Mouse (Mus musculus) large intestine, adult 2 months (tissue): ENCODE data around the gene Mpv17l. TPM values are rescaled to one million over a fixed set of nuclear protein-coding genes. Genes with fewer than 3 reads are reported as not detected.
"Not testable (repeated sequence)": the region's sequence is repeated elsewhere in the genome, so short reads cannot be mapped to it uniquely, and the experiment has no call there.

Source experiments
- DNase-seq: peaks from one replicate; pipeline ENCODE4 v3.0.0-alpha.2; 2012; ENCODE audit warnings: low read depth, low spot score
- WGBS: fragments of 180-500 bp; shearing (Covaris S2); methylation state at CpG from one replicate; pipeline ENCODE4 v1.1.7; 2018; 5-methylcytosine and 5-hydroxymethylcytosine counted together
- polyA plus RNA-seq: library from polyadenylated mRNA; depleted of rRNA; stranded (reverse); fragments of >200 nt; gene quantifications from 2 replicates; pipeline ENCODE4 v1.2.3, GENCODE M21; 2012

The Mpv17l gene
- polyA plus RNA-seq, 1 experiment, result 4.6 TPM

DNA sequence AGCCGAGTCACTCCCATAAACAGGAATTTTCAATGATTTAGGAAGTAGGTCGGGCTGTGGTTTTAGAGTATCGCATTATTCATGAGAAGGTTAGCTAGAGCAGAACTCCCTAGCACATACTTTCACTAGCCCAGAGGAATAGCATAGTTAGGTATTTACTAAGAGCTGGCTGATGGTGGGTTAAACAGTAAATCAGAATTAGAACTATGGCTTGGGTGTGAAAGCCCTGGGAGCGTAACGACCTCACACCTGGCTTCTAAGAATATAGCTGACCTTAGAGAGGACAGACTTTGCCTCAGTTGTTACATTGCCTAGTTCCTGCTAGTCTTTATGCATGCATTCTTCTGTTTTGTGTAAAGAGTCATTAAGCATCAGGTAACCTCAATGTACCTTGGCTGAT, 20.0 kb downstream of the Mpv17l start:
- DNase-seq, result not testable (repeated sequence)
- WGBS, result 96% methylated on average over 5 of the region's 5 CpGs

DNA sequence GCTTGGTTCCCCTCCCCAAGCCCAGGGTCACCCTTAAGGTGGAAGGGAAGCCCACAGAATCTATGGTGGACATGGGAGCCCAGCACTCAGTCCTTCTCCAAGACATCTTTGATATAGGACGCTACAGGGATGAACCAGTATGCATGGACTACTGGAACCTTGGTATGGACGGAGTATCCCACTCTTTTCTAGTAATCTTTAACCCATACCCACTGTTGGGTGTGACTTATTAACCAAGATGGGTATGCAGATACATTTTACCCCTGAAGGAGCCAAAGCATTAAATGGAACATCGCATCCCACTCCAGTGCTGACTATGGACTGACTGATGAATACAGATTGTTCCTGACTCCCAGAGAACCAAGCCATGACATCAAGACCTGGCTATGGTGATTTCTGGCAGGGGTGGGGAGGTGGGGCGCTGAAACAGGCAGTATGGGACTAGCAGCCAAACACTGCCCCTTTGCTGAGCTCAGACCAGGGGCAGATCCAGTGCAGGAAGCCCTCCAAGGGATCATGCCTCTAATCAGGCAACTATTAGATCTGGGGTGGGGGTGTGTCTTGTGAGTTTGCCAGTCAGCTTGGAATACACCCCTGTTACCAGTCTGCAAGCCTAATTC, 24.6 kb downstream of the Mpv17l start:
- DNase-seq, result no peak
- WGBS, result 91% methylated on average over 4 of the region's 4 CpGs

DNA sequence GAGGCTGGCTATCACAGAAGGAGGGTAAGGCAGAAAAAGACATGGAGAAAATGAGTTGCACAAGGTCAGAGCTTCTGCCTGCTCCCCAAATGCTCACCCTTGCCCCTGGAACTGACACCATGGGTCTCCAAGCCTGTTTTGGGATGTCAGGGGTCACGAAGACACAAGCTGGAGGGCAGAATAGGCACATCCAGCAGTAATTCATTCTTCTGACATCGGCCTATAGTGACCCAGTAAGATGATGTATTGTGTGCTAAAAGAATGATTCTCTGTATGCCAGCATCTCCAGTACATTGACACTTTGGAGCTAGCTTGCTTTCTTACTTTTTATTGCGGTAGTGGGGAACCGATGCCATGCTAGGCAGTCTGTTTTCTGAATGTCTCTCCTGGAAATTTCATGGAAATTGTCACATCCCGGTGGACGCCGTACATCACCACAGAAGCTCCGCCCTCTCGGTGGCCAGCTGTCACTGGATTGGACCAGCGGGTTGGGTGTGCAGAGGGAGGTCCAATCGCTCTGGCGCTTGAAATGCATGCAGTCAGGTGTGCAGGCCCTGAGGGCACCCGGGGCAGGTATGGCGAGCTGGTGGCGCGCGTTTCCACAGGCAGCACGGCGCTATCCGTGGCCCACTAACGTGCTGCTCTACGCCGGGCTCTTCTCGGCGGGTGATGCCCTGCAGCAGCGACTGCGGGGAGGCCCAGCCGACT, 37.3 kb downstream of the Mpv17l start:
- peak; percentile 44 for DNase-seq
- 6% methylated on average over 28 of the region's 28 CpGs for WGBS

DNA sequence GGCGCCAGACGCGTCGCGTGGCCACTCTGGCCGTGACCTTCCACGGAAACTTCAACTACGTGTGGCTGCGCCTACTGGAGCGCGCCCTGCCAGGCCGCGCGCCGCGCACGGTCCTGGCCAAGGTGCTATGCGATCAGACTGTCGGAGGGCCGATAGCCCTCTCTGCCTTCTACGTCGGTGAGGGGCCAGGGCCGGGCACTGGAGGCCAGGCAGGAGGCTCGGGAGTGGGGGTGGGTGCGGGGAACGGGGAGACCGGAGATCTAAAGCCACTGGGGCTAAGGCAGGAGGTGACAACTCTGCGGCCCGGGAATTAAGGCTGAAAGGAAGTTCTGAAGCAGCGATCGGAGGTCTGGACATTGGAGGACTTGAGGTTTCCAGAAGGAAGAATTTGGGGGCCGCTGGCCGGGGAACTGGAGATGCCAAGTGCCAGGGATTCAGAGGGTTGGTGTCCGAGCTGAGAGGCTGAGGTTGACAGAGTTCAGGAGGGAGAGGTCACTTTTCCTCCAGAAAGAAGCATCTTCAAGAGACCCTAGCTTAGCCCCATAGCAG, 38.0 kb downstream of the Mpv17l start:
- WGBS, result 3% methylated on average over 34 of the region's 34 CpGs

DNA sequence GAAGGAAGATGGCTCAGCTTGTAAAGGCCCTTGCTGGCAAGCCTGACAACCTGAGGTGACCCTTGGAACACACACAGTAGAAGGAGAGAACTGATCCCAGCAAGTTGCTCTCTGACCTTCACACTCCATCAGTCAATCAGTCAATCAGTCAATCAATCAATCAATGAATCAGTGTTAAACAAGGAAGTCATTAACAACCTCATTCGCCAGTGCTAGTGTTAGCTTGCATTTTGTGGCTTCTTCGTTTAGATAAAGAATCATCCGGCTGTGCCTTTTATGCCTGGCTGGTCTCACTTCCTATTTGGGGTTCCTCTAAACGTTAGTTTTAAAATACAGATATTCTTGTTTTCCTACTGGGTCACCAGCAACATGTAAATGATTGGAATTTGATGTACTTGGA, 41.2 kb downstream of the Mpv17l start:
- no peak for DNase-seq
- 63% methylated on average over 4 of the region's 4 CpGs for WGBS

More for the DNA sequence above, 38.0 kb downstream of the Mpv17l start:
- no peak for DNase-seq

DNA sequence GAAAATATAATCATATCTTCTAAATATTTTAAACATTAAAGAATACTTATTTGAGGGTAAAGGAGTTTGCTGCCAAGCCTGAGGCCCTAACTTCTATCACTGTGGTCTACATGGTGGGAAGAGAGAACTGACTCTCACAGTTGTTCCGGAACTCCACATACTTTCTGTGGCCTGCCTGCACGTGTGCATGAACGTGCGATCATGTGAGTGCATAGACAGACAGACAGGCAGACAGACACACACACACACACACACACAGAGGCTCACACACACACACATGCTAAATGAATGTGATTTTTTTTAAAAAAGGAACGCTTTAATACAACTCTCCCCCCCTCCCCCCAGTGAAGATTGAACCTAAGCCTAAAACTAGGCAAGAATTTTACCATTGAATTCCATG, 41.8 kb downstream of the Mpv17l start:
- WGBS, result 78% methylated on average over 5 of the region's 5 CpGs

DNA sequence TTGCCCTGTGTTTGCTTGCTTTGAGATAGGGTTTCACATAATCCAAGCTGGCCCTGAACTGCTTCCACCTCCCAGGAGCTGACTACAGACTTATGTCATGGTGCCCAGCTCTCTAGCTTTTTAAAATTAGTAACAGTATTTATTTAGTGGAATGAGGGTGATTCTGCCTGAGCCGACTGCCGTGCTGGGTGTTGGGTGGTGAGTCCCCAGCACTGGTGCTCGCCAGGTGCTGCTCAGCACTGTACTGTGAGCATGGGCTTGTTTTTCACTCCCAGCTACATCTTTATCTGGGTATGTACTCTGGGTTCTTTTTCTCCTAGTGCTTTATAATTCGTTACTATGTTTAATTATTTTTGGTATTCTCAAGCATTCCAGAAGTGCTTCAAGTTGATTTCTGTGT, 42.2 kb downstream of the Mpv17l start:
- 75% methylated on average over 4 of the region's 4 CpGs for WGBS

More for the DNA sequence above, 41.8 kb downstream of the Mpv17l start:
- no peak for DNase-seq

DNA sequence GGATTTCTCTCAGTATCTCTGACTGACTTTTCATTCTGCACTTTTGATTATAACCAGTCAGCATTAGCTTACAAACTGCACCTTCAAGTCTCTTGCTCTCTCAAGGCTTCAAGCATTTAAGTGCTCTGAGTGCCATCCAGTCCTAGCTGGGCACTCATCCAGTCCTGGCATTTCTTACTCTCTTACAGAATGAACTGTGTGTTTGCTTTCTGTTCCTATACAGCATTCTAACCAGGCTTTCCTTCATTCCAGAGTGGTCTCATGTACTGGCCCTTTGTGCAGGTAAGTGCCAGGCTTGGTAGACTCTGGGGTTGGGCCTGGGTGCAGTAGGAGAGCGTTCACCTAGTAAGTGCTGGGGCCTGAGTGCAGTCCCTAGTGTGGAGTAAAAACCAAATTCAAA, 43.3 kb downstream of the Mpv17l start:
- 97% methylated on average over 1 of the region's 1 CpGs for WGBS

More for the DNA sequence above, 42.2 kb downstream of the Mpv17l start:
- no peak for DNase-seq

DNA sequence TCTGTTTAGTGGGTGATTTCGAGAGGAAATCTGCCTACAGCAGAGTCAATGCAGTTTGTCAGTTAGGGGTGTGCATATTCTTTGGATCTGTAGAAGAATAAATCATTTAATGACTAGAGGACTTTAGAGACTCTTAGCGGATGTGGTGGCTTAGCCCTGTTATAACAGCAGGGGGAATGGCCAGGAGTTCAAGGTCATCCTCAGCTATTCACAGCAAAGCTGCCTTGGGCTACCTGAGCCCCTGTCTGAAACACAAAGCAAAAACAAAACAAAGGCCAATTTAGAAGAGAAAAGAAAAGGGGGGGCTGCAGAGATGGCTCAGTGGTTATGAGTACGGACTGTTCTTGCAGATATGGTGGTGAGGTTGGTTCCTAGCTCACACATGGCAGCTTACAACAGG, 48.3 kb downstream of the Mpv17l start:
- no peak for DNase-seq
- 67% methylated on average over 3 of the region's 3 CpGs for WGBS

More for the DNA sequence above, 43.3 kb downstream of the Mpv17l start:
- no peak for DNase-seq

DNA sequence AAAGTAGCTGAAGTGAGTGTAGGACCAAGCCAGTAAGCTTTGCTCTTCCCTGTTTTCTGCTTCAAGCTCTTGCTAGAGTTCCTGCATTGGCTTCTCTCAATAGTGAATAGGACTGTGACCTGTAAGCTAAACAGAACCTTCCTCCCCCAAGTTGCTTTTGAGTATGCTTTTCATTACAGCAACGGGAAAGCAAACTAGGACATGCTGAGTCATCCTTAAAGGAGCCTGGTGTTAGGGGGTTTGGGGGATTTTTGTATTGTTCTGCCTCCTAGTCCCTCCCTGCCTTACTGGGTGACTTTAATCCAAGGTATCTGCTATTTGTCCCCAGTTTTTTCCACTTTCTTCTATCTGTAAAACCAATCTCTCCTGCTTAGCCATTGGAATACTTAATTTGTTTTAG, 59.1 kb downstream of the Mpv17l start:
- DNase-seq, result no peak
- 0% methylated on average over 1 of the region's 1 CpGs for WGBS

DNA sequence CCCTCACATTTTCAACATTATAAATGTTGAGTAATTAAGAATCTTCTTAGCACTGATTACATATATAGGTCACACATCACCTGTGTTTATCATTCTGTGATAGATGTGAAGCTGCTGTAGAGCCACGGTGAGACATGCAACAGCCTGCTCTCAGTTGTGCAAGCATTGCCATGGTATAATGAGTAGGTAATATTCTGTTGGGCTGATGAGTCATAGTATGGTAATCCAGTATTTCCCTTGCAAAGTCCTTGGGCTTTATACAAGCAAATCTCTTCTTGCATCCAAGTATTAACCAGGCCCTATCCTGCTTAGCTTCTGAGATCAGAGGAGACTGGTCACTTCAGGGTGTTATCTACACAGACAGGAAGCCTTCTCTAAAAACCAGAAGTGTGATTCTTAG, 66.1 kb downstream of the Mpv17l start:
- 49% methylated on average over 1 of the region's 1 CpGs for WGBS
- DNase-seq, result no peak

DNA sequence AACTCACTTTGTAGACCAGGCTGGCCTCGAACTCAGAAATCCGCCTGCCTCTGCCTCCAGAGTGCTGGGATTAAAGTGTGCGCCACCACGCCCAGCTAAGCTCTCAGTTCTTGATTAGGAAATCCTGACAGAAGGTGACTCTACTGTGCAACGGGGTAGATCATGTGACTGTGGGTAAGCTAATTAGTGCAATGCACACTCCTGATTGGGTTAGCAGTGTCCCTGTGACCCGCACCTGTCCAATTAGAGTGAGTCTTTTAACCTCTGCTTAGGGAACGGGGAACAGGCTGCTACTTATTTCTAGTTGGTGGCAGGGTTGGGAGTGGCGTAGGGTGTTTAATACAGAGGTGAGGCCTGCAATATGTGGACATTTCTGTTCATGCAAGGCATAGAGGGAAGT, 69.1 kb downstream of the Mpv17l start:
- no peak for DNase-seq
- WGBS, result 88% methylated on average over 8 of the region's 8 CpGs

DNA sequence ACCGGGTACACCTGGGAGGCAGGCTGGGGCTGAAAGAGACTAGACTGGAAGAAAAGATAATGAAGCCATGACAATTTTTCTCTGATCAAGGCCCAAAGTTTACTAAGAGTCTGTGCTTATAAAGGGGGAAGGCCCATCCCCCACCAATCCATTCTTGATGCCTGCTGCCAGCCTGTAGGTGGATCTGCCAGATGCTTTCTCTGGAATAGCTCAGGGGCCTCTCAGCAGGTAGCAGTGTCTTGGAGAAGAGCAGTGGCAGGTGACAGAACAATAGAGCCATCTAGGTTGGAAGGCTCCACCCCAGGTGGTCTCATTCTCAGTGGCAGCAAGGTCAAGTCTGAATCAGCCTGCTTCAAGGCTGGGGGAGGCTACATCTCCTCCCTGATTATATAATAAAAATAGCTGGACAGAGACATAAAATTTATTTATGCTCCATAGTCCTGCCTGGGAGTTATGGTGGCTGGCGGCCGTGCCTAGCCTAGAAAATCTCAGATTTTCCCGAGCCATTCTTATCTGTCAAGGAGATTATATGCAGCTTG, 73.5 kb downstream of the Mpv17l start:
- DNase-seq, result not testable (repeated sequence)
- 84% methylated on average over 4 of the region's 4 CpGs for WGBS

DNA sequence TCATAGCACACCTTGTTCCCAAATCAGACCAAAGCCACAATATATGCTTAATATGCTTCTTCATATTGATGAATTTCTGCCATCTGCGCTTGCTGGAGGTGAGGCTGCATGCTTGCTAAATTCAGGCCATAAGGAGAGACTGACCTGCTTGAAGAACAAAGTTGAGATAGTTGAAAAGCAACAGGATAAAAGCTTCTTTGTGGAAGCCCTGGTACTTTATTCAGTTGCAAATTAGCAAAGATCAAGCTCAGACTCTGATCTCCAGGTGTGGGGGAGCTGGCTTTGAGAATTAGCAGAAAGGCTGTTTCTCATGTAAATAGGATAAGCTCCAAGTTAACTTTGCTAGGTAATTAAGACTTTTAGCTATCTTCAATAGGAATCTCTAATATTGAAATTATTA, 74.1 kb downstream of the Mpv17l start:
- DNase-seq, result not testable (repeated sequence)
- 67% methylated on average over 1 of the region's 1 CpGs for WGBS

DNA sequence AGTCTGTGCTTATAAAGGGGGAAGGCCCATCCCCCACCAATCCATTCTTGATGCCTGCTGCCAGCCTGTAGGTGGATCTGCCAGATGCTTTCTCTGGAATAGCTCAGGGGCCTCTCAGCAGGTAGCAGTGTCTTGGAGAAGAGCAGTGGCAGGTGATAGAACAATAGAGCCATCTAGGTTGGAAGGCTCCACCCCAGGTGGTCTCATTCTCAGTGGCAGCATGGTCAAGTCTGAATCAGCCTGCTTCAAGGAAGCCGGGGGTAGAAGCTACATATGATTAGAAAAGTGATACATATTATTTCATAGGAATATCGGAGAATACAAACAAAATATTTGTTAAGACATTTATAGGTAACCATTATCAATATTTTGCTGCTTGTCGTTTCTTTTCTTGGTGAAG, 78.8 kb downstream of the Mpv17l start:
- 64% methylated on average over 3 of the region's 3 CpGs for WGBS

DNA sequence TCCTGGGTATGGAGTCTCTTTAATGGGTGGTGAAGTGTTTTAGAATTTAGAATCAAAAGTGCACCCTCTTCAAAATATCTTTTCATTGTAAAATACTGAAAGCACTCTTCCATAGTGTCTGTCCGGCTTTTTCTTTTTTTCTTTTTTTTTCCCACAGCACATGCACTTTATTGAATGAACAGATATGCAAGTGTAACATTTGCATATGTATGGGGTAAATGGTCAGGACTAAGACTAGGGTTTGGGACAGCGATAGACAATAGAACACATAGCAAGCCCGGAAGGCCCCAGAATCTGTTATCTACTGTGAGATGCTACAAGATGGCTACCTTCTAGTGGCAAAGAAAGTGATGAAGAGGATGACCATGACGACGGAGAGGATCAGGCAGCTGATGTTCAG, 80.2 kb downstream of the Mpv17l start:
- 94% methylated on average over 5 of the region's 5 CpGs for WGBS
- DNase-seq, result no peak

More for the DNA sequence above, 78.8 kb downstream of the Mpv17l start:
- DNase-seq, result not testable (repeated sequence)

DNA sequence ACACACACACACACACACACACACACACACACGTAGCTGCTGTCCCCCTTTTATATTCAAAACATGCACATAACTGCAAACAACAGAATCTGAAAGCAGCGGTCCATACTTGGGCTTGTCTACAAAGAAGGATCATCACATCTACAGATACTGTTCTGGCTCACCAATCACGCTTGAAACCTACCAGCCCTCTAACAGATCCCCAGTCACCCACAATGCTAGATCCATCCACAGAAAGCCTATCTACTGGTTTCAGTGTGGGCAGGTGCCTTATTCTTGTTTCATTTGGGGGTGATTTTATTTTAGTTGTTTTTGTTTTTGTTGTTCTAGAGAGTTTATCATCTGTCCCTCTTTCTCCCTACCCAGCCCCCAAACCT, 83.2 kb downstream of the Mpv17l start:
- 64% methylated on average over 3 of the region's 3 CpGs for WGBS
- DNase-seq, result no peak

DNA sequence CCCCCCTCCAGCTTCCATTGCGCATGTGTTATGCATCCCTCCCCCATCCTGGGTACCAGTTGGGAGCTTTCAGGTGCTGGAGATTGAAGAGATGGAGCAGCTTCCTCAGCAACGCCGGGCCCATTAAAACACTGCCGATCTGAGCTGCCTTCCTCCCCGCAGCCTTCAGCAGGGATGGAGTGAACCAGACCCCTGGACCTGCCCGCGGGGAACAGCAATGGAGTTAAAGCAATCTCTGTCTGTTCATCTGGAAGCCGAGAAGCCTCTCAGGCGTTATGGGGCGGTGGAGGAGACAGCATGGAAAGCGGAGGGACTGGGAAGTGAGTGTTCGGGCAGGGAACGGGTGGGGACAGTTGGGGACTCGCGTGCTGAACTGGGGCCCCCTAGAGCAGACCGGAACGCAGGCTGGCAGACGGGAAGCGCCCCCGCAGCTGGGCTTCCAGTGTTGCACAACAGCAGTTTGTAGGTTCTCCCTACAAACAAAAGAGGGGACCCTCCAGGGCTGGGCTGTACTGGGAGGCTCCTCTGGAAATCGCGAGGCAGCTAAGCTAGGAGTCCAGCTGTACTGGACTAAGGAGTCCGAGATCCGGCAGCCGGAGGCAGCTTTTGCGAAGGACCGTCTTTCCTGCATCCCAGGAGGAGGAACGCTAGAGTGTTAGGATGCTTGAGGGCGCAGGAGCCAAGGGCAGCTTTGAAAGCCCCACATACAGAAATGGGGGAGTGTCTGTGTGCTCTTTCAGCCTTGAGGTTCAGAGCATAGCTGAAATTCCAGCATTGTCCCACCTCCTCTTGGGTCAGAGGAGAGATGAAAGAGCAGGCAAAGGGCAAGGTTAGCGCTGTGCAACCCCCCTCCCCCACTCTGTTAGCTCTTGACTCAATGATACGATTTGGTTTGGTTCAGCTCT, 83.9 kb downstream of the Mpv17l start, which contains the start of the genes 2900011O08Rik and Ifitm7:
2900011O08Rik (plus strand) TSS at position 31 of the 905 bp plus-strand sequence.
Ifitm7 (minus strand) TSS at position 315 of the 905 bp plus-strand sequence.
- no peak for DNase-seq
- 2% methylated on average over 31 of the region's 31 CpGs for WGBS

DNA sequence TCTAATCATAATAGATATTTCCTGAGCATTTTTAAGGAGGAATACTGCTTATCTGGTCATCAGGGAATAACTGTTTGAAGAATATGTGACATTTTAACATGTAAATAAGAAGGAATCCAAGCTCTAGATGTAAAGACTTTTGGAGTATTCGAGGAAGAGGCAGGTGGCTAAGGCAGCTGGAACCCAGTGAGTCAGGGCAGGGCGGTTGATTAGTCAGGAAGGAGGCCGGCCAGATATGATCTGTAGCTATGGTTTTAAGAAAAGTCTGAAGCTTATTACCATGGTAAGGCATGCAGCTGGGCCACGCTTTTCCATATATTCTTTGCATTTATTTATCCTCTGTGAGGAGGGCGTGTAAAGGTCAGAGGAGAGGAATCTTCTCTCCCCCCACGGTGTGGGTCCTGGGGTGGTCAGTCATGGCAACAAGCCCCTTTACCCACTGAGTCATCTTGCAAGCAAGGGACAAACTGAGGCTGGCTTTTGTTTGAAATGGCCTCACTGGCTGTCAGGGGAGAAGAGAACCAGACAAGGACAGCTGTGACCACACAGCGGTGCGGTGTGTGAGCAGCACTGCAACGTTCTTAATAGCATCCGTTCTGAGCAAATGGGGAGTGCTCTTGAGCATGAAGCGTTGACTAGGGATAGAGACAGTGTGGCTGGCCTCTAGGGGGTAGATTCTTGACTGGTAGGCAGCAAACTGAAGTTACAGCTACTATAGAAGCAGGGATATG, 89.7 kb downstream of the Mpv17l start:
- WGBS, result 77% methylated on average over 11 of the region's 11 CpGs
- DNase-seq, result no peak
